Mouse (Mus musculus) kidney, adult 2 months (tissue): ENCODE results near the gene Cyp4f16.

Source experiments
- CTCF ChIP-seq: fragments of 200-500 bp; conservative IDR thresholded peaks from 2 replicates; pipeline ENCODE4 v1.5.1; 2011; ENCODE audit warnings: low read depth, mild to moderate bottlenecking, control low read depth, low read length, moderate library complexity, mixed read lengths; ENCODE audit not compliant: insufficient read depth, insufficient read length
- POLR2A ChIP-seq: fragments of 200-500 bp; IDR thresholded peaks from one replicate; pipeline ENCODE4 v1.6.1; 2011; ENCODE audit warnings: low read depth, low read length, control low read depth

GRCm38 (mm10) chr17:32506729-32507245 lies 29.6 kb upstream of the Cyp4f16 start:
- TF ChIP-seq POLR2A (no peak), CTCF (no peak)
